Mouse (Mus musculus) ES-Bruce4 (cell line): ENCODE measurements around the gene Pdgfc.

Source experiments
- CTCF ChIP-seq: IDR thresholded peaks from one replicate; pipeline ENCODE4 v1.8.1; 2011; ENCODE audit warnings: low read depth, low read length
- POLR2A ChIP-seq: IDR thresholded peaks from one replicate; pipeline ENCODE4 v1.8.1; 2011; ENCODE audit warnings: low read length; ENCODE audit not compliant: insufficient read depth

DNA sequence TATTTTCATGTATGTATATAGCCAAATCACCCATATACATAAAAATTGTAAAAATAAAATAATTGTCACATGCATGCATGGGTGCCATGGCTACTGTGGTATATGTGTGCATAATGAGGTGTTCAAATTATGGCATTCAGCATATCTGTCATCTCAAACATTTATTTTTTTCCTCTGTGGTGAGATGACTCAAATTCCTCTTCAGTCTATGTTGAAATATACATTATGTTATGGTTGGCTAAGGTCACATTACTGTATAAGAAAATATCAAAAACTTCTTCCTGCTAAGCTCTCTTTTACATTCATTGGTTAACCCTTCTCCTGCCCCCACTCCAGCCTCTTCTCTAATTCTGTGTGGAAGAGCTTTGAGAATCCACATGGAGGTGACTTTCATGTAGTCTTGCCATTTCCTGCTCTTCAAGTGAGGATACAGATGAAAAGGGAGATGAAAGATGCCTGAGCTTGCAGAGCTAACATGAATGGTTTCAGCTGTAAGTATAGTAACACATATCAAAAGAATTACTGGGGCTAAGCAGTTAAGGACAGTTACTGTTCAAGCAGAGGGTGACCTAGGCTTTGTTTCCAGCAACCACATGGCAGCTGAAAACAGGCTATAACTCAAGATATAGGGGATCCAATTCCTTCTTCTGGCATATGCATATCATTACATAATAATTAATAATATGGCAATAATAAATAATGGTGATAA lies 124.4 kb downstream of the Pdgfc start:
- TF ChIP-seq CTCF (no peak), POLR2A (no peak)
